Mouse (Mus musculus): ENCODE data around the gene Rtl8a.
"Not testable (repeated sequence)": the region's sequence is repeated elsewhere in the genome, so short reads cannot be mapped to it uniquely, and the experiment has no call there.

DNA sequence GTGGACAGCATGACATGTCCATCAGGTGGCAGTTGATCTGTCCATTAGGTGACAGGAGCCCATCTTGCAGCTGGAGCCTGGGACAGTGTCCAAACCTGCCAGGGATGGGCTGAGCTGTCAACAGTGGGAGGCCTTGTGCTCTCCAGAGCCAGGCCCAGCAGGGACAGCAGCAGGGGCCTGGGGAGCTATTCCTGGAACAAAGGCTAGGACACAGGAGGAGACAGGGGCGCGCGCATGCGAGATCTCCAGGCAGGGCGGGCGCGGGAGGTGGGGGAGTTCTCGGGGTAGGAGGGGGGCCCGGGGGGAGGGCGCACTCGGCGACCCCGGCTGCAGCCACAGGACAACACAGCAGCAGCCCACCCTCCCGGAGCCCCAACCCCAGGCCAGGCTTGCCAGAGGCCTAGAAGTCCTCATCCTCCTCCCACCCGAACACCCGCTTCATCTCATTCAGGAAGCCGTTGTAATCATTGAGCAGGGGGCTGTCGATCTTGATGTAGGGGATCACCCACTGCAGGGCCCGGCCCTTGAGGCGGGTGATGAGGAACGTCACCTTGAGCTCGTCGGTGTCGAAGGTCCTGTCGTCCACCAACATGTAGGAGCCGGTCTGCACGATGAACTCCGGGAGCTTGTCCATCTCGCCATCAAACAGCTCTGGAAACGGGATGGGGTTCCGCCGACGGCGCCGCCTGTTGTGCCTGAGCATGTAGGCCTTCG lies 26.2 kb upstream of the Rtl8a start:
- not testable (repeated sequence) for TF ChIP-seq POLR2A (IDR thresholded peaks at IDR 0.05; ENCODE audit: low read depth, low read length); CTCF (IDR thresholded peaks at IDR 0.05; ENCODE audit: borderline replicate concordance, insufficient read depth, low read length)
